Mouse (Mus musculus): Measurements from ENCODE around the gene Lmna.

Gene Lmna

DNA sequence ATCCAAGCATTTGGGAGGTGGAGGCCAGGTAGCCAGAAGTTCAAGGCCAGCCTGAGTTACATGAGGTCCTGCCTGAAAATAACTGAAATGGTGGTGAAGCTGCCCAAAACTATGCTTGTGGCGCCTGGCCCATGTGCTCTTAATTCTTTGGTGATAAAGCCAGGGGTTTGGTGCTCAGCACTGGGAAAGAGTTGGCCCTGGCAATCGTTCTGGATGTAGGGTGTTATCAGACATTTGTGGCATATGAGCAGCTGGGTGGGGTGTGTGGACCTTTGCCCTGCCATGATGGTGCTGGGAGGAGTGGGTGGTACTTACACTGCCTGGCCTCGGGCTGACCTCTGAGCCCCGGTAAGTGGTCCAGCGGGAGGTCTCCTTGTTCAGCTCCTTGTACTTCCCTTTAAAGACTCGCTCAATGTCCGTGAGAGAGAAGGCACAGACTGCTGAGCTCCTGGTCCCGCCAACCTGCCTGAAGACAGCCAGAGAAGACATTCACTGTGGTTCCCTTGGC, 62.0 kb downstream of the Lmna start:
- DNase-seq (ENCODE audit: low spot score): no peak

DNA sequence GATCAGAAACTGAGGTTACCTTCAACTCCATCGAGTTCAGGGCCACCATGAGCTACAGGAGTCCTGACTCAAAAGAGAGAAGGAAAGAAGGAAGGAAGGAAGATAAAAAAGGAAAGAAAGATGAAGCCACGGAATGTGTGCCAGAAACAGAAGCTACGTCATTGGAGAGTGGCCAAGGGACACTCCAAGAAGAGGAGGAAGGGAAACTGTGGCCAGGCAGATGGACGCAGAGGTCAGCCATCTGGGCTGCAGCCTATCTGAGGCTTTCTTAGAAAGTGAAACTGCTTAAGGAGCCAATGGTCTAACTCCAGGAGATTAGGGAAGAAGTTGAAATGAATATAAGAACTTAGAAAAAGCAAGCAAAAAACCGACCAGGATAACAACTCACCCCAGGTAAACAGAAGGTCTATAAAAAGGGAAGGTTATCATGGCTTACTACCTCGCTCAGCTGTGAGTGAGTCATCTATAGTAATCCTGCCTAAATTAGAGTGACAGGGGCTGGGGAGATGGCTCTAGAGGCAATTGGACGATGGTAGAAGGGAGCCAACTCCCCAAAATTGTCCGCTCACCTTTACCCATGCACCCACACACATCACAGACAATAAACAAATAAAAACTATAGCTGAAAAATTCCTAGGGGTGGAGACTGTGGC, 63.2 kb downstream of the Lmna start:
- no peak for DNase-seq (ENCODE audit: low spot score)

DNA sequence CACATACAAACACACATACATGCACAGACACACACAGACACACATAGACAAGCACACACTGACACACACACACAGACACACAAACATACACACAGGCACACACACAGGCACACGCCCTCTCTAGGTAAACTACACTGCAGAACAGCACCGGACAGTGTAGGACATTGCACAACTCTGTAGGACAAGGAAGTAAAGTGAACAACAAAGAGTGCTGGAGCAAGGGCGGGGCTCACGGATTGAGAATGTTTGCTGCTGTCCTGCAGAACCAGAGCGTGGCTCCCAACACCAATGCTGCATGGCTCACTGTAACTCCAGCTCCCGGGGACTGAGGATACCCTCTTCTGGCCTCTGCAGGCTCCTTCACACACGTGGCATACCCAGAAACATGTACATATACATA, 66.9 kb downstream of the Lmna start:
- DNase-seq (ENCODE audit: low spot score): no peak

DNA sequence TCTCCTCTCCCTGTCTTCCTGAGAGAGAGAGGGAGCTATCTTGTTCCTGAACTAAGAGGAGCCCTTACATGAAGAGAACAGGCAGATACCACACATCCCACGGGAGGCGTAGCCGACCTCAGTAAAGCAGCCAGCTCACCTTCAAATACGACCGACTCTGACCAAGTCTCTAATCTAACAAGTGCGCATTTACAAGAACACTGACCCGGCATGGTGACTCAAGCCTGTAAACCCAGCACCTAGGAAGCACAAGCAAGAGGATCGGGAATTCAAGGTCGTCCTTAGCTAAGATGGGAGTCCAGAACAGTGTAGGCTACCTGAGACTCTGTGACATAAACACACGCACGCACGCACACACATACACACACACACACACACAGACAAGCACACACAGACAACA, 67.3 kb downstream of the Lmna start:
- no peak for DNase-seq (ENCODE audit: low spot score)

DNA sequence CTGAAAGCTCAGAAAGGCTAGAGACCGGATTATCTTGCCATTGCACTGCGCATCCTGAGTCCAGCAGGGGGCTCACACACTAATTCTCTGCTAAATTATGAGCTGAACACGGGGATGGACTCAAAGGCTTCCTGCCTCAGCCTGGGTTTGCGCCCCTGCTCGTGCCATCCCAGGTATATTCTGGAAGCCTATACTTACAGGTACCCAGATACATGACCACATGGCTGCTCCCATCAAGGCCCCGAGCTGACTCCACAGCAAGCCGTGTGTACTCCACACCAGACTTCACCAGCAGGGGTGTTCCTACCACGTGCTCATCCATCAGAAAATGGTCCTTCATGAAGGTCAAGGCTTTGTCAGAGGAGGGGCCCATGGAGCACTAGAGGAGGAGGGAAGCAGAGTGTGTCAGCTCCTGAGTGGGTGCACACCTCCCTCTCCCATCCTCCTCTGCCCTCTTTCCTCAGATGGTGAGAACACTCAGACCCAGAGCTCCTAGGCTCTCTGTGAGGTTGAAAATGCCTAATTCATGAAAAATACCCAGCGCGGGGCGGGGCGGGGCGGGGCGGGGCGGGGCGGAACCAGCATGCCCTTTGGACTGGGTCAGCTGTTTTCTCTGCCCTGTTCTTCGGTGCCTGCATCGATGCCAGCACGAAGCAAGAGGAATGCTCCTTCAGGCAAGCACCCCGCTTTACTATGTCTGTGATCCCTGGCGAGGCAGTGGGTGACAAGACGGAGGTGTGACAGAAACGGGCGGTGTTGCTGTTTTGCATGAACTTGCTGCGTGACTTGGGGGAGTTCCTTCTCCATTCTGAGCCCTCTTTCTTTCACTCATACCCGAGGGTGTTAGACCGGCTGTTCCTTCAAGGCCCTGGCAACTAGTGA, 69.0 kb downstream of the Lmna start:
- DNase-seq (ENCODE audit: low spot score): peak; percentile 56

DNA sequence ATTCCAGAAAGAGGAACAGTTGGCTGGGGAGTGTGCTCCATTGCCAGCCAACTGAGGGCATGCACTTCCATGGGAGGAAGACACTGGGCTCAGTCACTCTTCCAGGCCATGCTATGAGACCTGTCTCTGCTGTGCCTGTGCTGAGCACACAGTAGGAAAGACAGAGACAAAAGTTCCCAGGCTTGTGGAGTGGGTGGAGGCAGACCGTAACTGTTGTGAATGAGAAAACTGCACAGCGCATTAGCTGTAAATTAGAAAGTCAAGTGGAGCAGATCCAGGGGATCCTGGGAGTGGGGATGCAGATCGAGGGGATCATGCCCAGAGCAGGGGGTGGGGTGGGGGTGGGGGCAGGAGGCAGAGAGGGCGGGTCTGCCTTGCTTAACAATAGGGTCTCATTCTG, 70.2 kb downstream of the Lmna start:
- no peak for DNase-seq (ENCODE audit: low spot score)

DNA sequence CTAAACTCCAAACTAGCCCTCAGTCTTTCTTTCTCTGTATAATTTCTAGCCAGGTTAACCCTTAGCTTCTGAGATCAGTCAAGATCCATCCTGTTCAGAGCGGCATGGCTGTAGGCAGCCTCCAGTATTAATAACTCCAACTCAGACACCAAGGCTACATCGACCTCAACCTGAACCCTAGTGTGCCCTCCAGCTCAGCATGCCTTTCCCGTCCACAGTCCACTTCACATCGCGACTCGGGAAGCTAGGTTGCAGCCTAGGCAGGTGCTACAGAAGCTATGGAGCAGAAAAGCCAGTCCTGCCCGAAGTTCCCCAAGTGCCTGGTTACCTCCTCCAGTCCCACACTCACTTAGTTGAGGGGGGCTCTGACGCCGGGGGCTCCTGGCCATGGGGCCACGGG, 72.3 kb downstream of the Lmna start:
- DNase-seq (ENCODE audit: low spot score): no peak

DNA sequence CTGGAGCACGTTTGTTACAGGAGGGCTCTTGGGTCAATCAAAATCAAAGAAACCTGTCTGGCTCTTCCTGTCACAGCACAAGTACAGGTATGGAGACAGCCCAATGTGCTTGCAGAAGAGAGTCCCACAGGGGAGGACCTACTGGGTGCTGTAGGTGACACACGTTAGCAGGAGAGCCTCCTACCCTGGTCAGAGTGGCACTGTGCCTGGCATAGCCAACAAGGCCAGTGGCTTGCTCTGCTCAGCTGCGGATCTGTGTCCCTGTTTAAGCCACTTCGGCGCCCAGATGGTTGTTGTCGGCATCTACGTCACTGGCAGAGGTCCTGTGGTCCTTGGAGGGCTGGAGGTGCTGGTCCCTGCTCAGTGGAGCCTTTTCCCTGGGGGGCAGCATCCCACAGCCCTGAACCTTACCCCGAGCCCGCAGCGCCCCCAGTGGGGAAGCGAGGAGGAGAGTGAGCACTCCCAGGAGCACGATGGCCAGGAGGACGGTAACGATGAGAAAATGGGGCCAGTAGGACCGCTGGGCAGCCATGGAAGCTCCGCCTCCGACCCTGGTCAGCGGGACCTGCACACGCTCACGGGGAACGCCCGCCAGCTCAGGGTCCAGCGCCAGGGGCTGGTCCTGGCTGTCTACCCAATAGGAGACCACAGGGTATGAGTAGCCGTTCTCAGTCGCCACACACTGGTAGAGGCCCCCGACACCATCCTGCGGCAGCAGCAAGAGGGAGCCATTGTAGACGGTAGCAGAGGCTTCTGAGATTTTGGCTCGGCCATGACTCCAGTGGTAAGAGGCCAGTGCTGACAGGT, 73.2 kb downstream of the Lmna start:
- peak; percentile 63 for DNase-seq (ENCODE audit: low spot score)

DNA sequence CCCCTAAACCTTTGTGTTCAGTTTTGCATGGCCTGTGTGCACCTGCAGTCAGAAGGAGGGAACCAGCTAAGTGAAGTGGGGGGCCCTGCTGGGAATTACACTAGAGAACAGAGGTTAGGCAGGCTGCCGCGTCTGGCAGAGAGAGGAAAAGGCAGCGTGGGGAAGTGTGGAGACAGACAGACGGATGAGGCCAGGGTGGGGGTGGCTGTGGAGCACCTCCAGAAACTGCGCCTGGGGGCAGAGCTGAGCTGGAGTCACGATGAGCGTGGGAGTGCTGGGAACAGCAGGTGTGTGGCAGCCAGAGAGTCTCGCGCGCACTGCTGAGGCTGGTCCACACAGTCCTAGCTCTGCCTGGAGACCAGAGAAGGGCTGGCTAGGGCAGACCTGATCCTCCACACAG, 74.2 kb downstream of the Lmna start:
- DNase-seq (ENCODE audit: low spot score): peak; percentile 79

All from layer of hippocampus, adult 11-12 months (tissue).